Mouse (Mus musculus) lung, postnatal 0 days (tissue): ENCODE results near the gene Gm20517. TPM values are rescaled to one million over a fixed set of nuclear protein-coding genes. Genes with fewer than 3 reads are reported as not detected.

Source experiments
- ATAC-seq: fragments of 200-750 bp; cut with Nextera tagmentation; 2 replicates; pipeline ENCODE4 v1.8.0; 2017; ENCODE audit warnings: moderate library complexity
- DNase-seq: peaks from one replicate; pipeline ENCODE4 v3.0.0-alpha.2; 2016; ENCODE audit warnings: low spot score
- H3K27ac ChIP-seq: fragments of 300-500 bp; sonication (generic); 2 replicates; pipeline ENCODE4 v1.5.1; 2014; ENCODE audit warnings: antibody characterized with exemption, mild to moderate bottlenecking, low read length, mixed read lengths
- H3K27me3 ChIP-seq: fragments of 300-500 bp; sonication (generic); replicated peaks from 2 replicates; pipeline ENCODE4 v1.6.1; 2014; ENCODE audit warnings: low read length, mixed read lengths; ENCODE audit not compliant: insufficient read depth
- H3K36me3 ChIP-seq: fragments of 300-500 bp; sonication (generic); 2 replicates; pipeline ENCODE4 v1.6.1; 2014; ENCODE audit warnings: low read length, mixed read lengths; ENCODE audit not compliant: insufficient read depth
- H3K4me1 ChIP-seq: fragments of 300-500 bp; sonication (generic); 2 replicates; pipeline ENCODE4 v1.6.1; 2014; ENCODE audit warnings: antibody characterized with exemption, low read depth, low read length, mixed read lengths; ENCODE audit not compliant: insufficient read depth
- H3K4me2 ChIP-seq: fragments of 300-500 bp; sonication (generic); replicated peaks from 2 replicates; pipeline ENCODE4 v1.6.1; 2014; ENCODE audit warnings: low read depth, mild to moderate bottlenecking, low read length, moderate library complexity, mixed read lengths
- H3K4me3 ChIP-seq: fragments of 300-500 bp; sonication (generic); 2 replicates; pipeline ENCODE4 v1.5.1; 2014; ENCODE audit warnings: low read depth, low read length
- H3K9ac ChIP-seq: fragments of 300-500 bp; sonication (generic); replicated peaks from 2 replicates; pipeline ENCODE4 v1.6.1; 2014; ENCODE audit warnings: low read depth, mild to moderate bottlenecking
- H3K9me3 ChIP-seq: fragments of 300-500 bp; sonication (generic); 2 replicates; pipeline ENCODE4 v1.6.1; 2016; ENCODE audit warnings: low read length, mixed read lengths
- CTCF ChIP-seq: IDR thresholded peaks from 2 replicates; pipeline ENCODE4 v1.5.1; 2016; ENCODE audit warnings: antibody characterized with exemption, mild to moderate bottlenecking
- EP300 ChIP-seq: IDR thresholded peaks from 2 replicates; pipeline ENCODE4 v1.6.1; 2016; ENCODE audit warnings: antibody characterized with exemption, mild to moderate bottlenecking, control low read depth
- whole genome bisulfite sequencing: fragments of 180-500 bp; shearing (Covaris S2); extraction: QIAGEN DNeasy Blood & Tissue Kit; methylation state at CpG from one replicate; pipeline ENCODE4 v1.1.7; 2014; 5-methylcytosine and 5-hydroxymethylcytosine counted together
- polyA plus RNA-seq: library from polyadenylated mRNA; unstranded; fragments of >200 nt; fragmentation: Nextera tagmentation; extraction: Ambion mirVana; gene quantifications from 2 replicates; pipeline ENCODE4 v1.2.1, GENCODE M21; 2015

Gm20517 gene
- polyA plus RNA-seq, 1 experiment from 2014 or later: 1.4 TPM

DNA sequence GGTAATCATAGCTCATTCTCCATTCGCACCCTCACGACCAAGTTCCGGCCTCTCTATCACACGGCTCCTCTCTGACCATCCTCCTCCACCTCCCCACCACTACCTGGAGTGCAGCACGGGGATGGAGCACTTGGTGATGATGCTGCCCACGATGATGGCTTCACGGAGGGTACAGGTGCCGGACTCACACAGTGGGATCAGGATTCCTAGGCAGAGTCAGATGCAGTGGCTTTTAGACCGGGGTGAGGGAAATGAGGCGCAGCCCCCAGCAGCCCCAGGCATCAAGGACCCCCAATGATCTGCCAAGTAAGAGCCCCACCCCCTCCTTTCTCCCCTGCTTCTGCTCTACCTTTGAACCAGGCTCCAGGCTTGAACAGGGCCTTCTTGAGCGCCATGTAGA, 9.1 kb upstream of the Gm20517 start:
- Histone ChIP-seq H3K9me3 (no peaks in the 10 kb centered on the region), H3K4me2 (no peak overlapping the region), H3K9ac (no peak overlapping the region), H3K4me1 (peaks cover 9% of the 10 kb centered on the region; the same call in 1 of the 2 replicates), H3K36me3 (0 out of 2 replicates have a peak, but pooled peaks cover 18% of the 10 kb centered on the region), H3K4me3 (no peak overlapping the region), H3K27me3 (no peaks in the 10 kb centered on the region), H3K27ac (no peak overlapping the region)
- DNase-seq (no peak), ATAC-seq (no peak)
- 90% methylated on average over 11 of the region's 11 CpGs for WGBS
- TF ChIP-seq EP300 (no peak), CTCF (no peak)

DNA sequence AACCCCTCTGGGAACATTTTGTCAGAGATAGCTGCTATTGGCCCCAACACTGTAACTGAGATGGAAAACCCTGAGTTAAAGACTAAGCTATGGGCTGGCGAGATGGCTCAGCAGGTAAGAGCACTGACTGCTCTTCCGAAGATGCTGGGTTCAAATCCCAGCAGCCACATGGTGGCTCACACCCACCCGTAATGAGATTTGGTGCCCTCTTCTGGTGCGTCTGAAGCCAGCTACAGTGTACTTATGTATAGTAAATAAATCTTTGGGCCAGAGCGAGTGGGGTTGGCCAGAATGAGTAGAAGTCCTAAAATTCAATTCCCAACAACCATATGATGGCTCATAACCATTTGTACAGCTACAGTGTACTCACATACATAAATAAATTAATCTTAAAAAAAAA, 5.2 kb upstream of the Gm20517 start:
- Histone ChIP-seq H3K27ac (no peak overlapping the region), H3K9me3 (no peaks in the 10 kb centered on the region), H3K27me3 (no peaks in the 10 kb centered on the region), H3K4me1 (peaks cover 7% of the 10 kb centered on the region; the same call in 1 of the 2 replicates), H3K4me3 (no peak overlapping the region), H3K9ac (no peak overlapping the region), H3K4me2 (no peak overlapping the region), H3K36me3 (0 out of 2 replicates have a peak, but pooled peaks cover 13% of the 10 kb centered on the region)
- WGBS: 67% methylated on average over 5 of the region's 5 CpGs
- no peak for TF ChIP-seq EP300
- peak; percentile 58 for TF ChIP-seq CTCF
- ATAC-seq: no peak
- DNase-seq: no peak

GRCm38 (mm10) chr17:47609182-47609581, 2.2 kb upstream of the Gm20517 start:
- Histone ChIP-seq H3K4me1 (peaks cover 16% of the 10 kb centered on the region; the same call in 1 of the 2 replicates), H3K9ac (no peak overlapping the region), H3K27me3 (no peaks in the 10 kb centered on the region), H3K27ac (no peak overlapping the region), H3K9me3 (no peaks in the 10 kb centered on the region), H3K4me2 (no peak overlapping the region), H3K36me3 (no peaks in the 10 kb centered on the region), H3K4me3 (no peak overlapping the region)
- ATAC-seq (no peak), DNase-seq (no peak)
- no peak for TF ChIP-seq CTCF
- TF ChIP-seq EP300: no peak
- WGBS: 90% methylated on average over 4 of the region's 4 CpGs

DNA sequence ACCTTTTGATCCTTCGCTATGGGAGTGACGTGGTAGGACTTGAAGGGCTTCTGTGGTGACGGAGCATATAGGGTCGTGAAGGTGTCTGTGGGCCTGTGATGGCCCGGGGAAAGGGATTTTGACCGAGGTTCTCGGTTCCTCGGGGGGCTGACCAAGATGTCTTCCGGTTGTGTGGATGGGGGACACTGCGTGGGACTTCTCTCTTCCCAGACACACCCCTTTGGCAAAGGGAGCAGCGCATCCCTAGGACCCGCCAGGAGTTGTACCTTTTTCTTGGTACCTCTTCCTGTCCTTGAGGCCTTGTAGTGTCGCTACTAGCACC, 233 bp downstream of the Gm20517 start:
- no peaks in the 10 kb centered on the region for H3K36me3 ChIP-seq
- under 1% methylated on average over 13 of the region's 13 CpGs for WGBS
- H3K9ac ChIP-seq: peak overlapping the region; percentile 77
- peak overlapping the region; percentile 80 for H3K4me3 ChIP-seq
- peak overlapping the region; percentile 91 for H3K4me2 ChIP-seq
- H3K27ac ChIP-seq: peak overlapping the region; percentile 75; the same call in 1 of the 2 replicates
- H3K9me3 ChIP-seq: no peaks in the 10 kb centered on the region
- no peak for ATAC-seq
- H3K4me1 ChIP-seq: peaks cover 16% of the 10 kb centered on the region; the same call in 1 of the 2 replicates
- H3K27me3 ChIP-seq: no peaks in the 10 kb centered on the region
- DNase-seq: no peak
- 0 out of 2 replicates have a peak, but pooled peaks have one; percentile 5 for TF ChIP-seq EP300
- no peak for TF ChIP-seq CTCF

DNA sequence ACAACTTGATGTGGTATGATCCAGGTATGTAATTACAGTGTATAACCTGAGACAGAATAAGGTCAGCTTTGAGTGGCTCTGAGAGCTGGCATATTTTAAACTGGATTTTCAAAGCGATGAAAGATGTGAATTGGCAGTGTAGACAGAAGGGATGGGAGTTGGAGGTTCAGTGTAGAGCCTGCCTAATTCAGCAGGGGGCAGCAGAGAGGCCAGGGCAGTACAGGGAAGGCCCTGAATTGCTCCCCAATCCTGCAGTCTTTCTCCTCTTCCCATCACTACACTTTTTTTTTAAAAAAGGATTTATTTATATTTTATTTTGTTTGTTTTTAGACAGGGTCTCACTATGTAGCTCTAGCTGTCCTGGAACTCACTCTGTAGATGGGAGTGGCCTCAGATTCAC, 2.6 kb downstream of the Gm20517 start:
- Histone ChIP-seq H3K27ac (no peak overlapping the region), H3K4me3 (no peak overlapping the region), H3K36me3 (0 out of 2 replicates have a peak, but pooled peaks cover 2% of the 10 kb centered on the region), H3K27me3 (no peaks in the 10 kb centered on the region), H3K4me2 (no peak overlapping the region), H3K4me1 (peaks cover 16% of the 10 kb centered on the region; the same call in 1 of the 2 replicates), H3K9me3 (no peaks in the 10 kb centered on the region), H3K9ac (no peak overlapping the region)
- TF ChIP-seq EP300 (no peak), CTCF (peak; percentile 73)
- peak; percentile 51 for DNase-seq
- WGBS: 71% methylated on average over 1 of the region's 1 CpGs
- ATAC-seq: no peak

- TF ChIP-seq CTCF (no peak), EP300 (no peak)
- peaks cover 9% of the 10 kb centered on the region; the same call in 1 of the 2 replicates for H3K4me1 ChIP-seq
- no peak overlapping the region for H3K9ac ChIP-seq
- H3K4me2 ChIP-seq: no peak overlapping the region
- 90% methylated on average over 8 of the region's 8 CpGs for WGBS
- no peaks in the 10 kb centered on the region for H3K27me3 ChIP-seq
- no peak overlapping the region for H3K4me3 ChIP-seq
- ATAC-seq (no peak), DNase-seq (no peak)
- 0 out of 2 replicates have a peak, but pooled peaks cover 2% of the 10 kb centered on the region for H3K36me3 ChIP-seq
- no peaks in the 10 kb centered on the region for H3K9me3 ChIP-seq
- H3K27ac ChIP-seq: no peak overlapping the region
These were observed 4.7 kb downstream of the Gm20517 start for GRCm38 (mm10) chr17:47616119-47616518.

- 0 out of 2 replicates have a peak, but pooled peaks cover 2% of the 10 kb centered on the region for H3K36me3 ChIP-seq
- WGBS: 90% methylated on average over 4 of the region's 4 CpGs
These were observed 5.3 kb downstream of the Gm20517 start for GRCm38 (mm10) chr17:47616652-47617051.

More at GRCm38 (mm10) chr17:47616652-47617051, 5.3 kb downstream of the Gm20517 start:
- Histone ChIP-seq H3K9ac (no peak overlapping the region), H3K9me3 (no peaks in the 10 kb centered on the region), H3K4me3 (no peak overlapping the region), H3K27me3 (no peaks in the 10 kb centered on the region), H3K4me1 (peaks cover 9% of the 10 kb centered on the region; the same call in 1 of the 2 replicates), H3K4me2 (no peak overlapping the region), H3K27ac (no peak overlapping the region)
- DNase-seq (no peak), ATAC-seq (no peak)
- TF ChIP-seq EP300 (no peak), CTCF (no peak)
